Mouse (Mus musculus): ENCODE measurements around the gene Hdac11. TPM values are rescaled to one million over a fixed set of nuclear protein-coding genes. Genes with fewer than 3 reads are reported as not detected.
"Not testable (repeated sequence)": the region's sequence is repeated elsewhere in the genome, so short reads cannot be mapped to it uniquely, and the experiment has no call there.

Gene Hdac11
- polyA plus RNA-seq, 1 experiment from 2014 or later, result 42.1 TPM

GRCm38 (mm10) chr6:91209780-91210179 is 53.3 kb downstream of the Hdac11 start:
- no peak overlapping the region for H3K4me3 ChIP-seq (replicated peaks; ENCODE audit: low read depth, low read length)
- H3K27ac ChIP-seq (replicated peaks; ENCODE audit: low read depth, low read length), result no peak overlapping the region; the same call in 1 of the 2 replicates
- no peaks in the 10 kb centered on the region for H3K36me3 ChIP-seq (ENCODE audit: control insufficient read depth, insufficient read depth, low read length)
- WGBS, result 0% methylated on average over 2 of the region's 2 CpGs
- DNase-seq (no peak), ATAC-seq (ENCODE audit: low FRiP score, low TSS enrichment) (0 out of 2 replicates have a peak, but pooled peaks have one; percentile 34)
- peaks cover 8% of the 10 kb centered on the region; the same call in 1 of the 2 replicates for H3K4me1 ChIP-seq (ENCODE audit: control insufficient read depth, insufficient read depth, low read length)
- no peak overlapping the region for H3K4me2 ChIP-seq (ENCODE audit: low read length)
- no peaks in the 10 kb centered on the region for H3K9me3 ChIP-seq (ENCODE audit: control insufficient read depth, low read length)
- H3K27me3 ChIP-seq (ENCODE audit: control insufficient read depth, insufficient read depth, low read length), result no peaks in the 10 kb centered on the region
- no peak overlapping the region for H3K9ac ChIP-seq (replicated peaks; ENCODE audit: low read length)

DNA sequence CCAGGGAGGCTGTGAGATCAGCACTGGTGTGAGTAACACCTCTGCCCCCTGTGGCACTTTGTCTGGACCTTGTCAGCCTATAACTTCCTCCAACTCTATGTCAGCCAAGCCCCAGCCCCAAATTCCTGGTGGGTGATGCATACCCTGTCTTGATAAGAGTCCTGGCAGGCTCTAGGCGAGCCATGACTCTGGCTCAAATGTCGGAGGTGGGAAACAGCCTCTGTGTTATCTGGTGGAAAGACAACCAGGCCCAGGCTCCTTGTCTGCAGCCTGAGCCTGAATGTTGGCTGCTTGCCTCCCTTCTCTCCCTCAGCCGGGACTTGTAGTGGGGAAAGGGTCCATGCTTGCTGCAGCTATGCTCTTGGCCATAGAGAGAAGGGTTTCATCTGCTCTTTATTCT is 54.4 kb downstream of the Hdac11 start:
- Histone ChIP-seq H3K36me3 (ENCODE audit: control insufficient read depth, insufficient read depth, low read length) (no peaks in the 10 kb centered on the region), H3K27ac (replicated peaks; ENCODE audit: low read depth, low read length) (no peak overlapping the region), H3K4me2 (ENCODE audit: low read length) (no peak overlapping the region), H3K9ac (replicated peaks; ENCODE audit: low read length) (no peak overlapping the region), H3K4me1 (ENCODE audit: control insufficient read depth, insufficient read depth, low read length) (peaks cover 8% of the 10 kb centered on the region; the same call in 1 of the 2 replicates), H3K9me3 (ENCODE audit: control insufficient read depth, low read length) (no peaks in the 10 kb centered on the region), H3K27me3 (ENCODE audit: control insufficient read depth, insufficient read depth, low read length) (no peaks in the 10 kb centered on the region), H3K4me3 (replicated peaks; ENCODE audit: low read depth, low read length) (no peak overlapping the region)
- no peak for DNase-seq
- ATAC-seq (ENCODE audit: low FRiP score, low TSS enrichment), result no peak
- 85% methylated on average over 3 of the region's 3 CpGs for WGBS

GRCm38 (mm10) chr6:91212155-91212554 is 55.7 kb downstream of the Hdac11 start, which contains the start of gene Fbln2:
Gene Fbln2 (plus strand): TSS chr6:91212455.
- H3K4me1 ChIP-seq (ENCODE audit: control insufficient read depth, insufficient read depth, low read length); H3K36me3 ChIP-seq (ENCODE audit: control insufficient read depth, insufficient read depth, low read length); ATAC-seq (ENCODE audit: low FRiP score, low TSS enrichment); H3K9me3 ChIP-seq (ENCODE audit: control insufficient read depth, low read length); DNase-seq; H3K27ac ChIP-seq (replicated peaks; ENCODE audit: low read depth, low read length); H3K27me3 ChIP-seq (ENCODE audit: control insufficient read depth, insufficient read depth, low read length): not testable (repeated sequence)
- Histone ChIP-seq H3K4me3 (replicated peaks; ENCODE audit: low read depth, low read length) (peak within 1 kb of the TSS; percentile 25), H3K9ac (replicated peaks; ENCODE audit: low read length) (peak within 1 kb of the TSS; percentile 24; the same call in 1 of the 2 replicates), H3K4me2 (ENCODE audit: low read length) (peak within 1 kb of the TSS; percentile 53)

- no peak overlapping the region for H3K27ac ChIP-seq (replicated peaks; ENCODE audit: low read depth, low read length)
- H3K4me3 ChIP-seq (replicated peaks; ENCODE audit: low read depth, low read length), result peak overlapping the region; percentile 25
- ATAC-seq (ENCODE audit: low FRiP score, low TSS enrichment), result peak; percentile 31; the same call in 1 of the 2 replicates
- DNase-seq, result peak; percentile 72
- H3K36me3 ChIP-seq (ENCODE audit: control insufficient read depth, insufficient read depth, low read length), result no peaks in the 10 kb centered on the region
- 1% methylated on average over 29 of the region's 29 CpGs for WGBS
- no peaks in the 10 kb centered on the region for H3K27me3 ChIP-seq (ENCODE audit: control insufficient read depth, insufficient read depth, low read length)
- H3K9me3 ChIP-seq (ENCODE audit: control insufficient read depth, low read length), result no peaks in the 10 kb centered on the region
- H3K4me1 ChIP-seq (ENCODE audit: control insufficient read depth, insufficient read depth, low read length), result peaks cover 8% of the 10 kb centered on the region; the same call in 1 of the 2 replicates
- peak overlapping the region; percentile 24; the same call in 1 of the 2 replicates for H3K9ac ChIP-seq (replicated peaks; ENCODE audit: low read length)
- H3K4me2 ChIP-seq (ENCODE audit: low read length), result peak overlapping the region; percentile 53
These were observed 56.1 kb downstream of the Hdac11 start for GRCm38 (mm10) chr6:91212571-91212970.

DNA sequence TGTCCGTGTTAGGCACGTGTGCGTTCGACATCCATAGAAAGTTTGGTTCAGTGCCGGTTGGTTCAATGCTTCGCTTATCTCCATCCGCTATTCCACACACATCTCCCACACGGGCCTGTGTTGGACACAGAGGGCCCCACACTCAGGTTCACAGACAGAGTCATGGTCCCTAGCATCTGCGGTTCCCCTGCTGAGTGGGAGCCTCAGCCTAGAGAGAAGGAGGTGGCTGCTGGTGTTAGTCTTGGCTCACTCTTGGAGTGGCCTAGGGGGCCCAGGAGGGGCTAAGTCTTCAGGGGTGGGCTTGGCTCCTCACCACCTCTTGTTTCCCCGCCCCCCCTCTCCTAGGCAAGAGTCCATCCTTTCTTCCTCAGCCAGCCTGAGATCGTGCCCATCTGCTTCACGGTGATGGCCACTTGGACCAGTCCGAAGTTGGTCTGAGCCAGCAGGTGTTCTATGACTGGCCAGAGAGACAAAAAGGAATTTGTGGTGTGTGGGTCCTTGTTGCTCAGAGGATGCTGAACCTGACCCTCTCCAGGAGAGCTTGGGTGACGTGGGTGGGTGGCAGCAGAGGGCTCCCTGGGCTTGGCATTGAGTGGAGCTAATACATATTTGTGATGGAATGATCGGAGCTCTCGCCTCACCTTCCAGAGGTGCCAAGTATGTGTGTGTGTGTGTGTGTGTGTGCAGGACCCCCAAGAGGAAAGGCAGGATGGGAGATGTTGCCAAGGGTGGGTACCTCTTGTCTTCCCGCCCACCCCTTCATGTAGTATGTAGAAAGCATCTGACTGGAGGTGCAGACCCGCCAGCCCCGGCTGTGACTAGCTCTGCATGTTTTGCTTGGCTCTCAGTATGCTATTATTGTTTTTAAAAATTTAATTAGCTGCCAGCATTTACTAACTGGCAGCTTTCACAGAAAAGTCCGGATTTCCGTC is 57.1 kb downstream of the Hdac11 start:
- H3K4me3 ChIP-seq (replicated peaks; ENCODE audit: low read depth, low read length), result no peak overlapping the region
- H3K9ac ChIP-seq (replicated peaks; ENCODE audit: low read length), result no peak overlapping the region
- no peaks in the 10 kb centered on the region for H3K36me3 ChIP-seq (ENCODE audit: control insufficient read depth, insufficient read depth, low read length)
- no peak overlapping the region for H3K27ac ChIP-seq (replicated peaks; ENCODE audit: low read depth, low read length)
- peak overlapping the region; percentile 53 for H3K4me2 ChIP-seq (ENCODE audit: low read length)
- ATAC-seq (ENCODE audit: low FRiP score, low TSS enrichment), result no peak
- peaks cover 8% of the 10 kb centered on the region; the same call in 1 of the 2 replicates for H3K4me1 ChIP-seq (ENCODE audit: control insufficient read depth, insufficient read depth, low read length)
- 68% methylated on average over 21 of the region's 21 CpGs for WGBS
- no peak for DNase-seq
- H3K27me3 ChIP-seq (ENCODE audit: control insufficient read depth, insufficient read depth, low read length), result no peaks in the 10 kb centered on the region
- no peaks in the 10 kb centered on the region for H3K9me3 ChIP-seq (ENCODE audit: control insufficient read depth, low read length)

DNA sequence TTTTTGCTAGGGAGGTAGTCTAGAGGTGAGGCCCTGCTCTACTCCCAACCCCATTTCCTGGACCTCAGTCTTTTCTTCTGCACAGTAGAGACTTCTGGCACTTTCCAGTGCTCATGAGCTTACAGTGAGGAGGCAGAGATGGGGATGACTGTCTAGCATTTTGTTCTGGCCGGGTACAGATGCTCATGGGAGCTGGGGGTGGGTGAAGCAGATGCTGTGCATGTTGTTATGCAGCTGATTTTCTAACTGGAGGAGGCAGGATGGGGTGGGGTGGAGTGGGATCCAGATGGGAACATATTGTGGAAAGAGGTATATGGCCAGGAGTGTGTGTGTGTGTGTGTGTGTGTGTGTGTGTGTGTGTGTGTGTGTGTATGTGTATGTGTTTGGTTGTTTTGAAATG is 59.0 kb downstream of the Hdac11 start:
- no peak overlapping the region for H3K4me3 ChIP-seq (replicated peaks; ENCODE audit: low read depth, low read length)
- WGBS, result 54% methylated on average over 1 of the region's 1 CpGs
- no peak overlapping the region for H3K27ac ChIP-seq (replicated peaks; ENCODE audit: low read depth, low read length)
- ATAC-seq (ENCODE audit: low FRiP score, low TSS enrichment) (no peak), DNase-seq (no peak)
- no peak overlapping the region for H3K9ac ChIP-seq (replicated peaks; ENCODE audit: low read length)
- no peak overlapping the region for H3K4me2 ChIP-seq (ENCODE audit: low read length)
- no peaks in the 10 kb centered on the region for H3K9me3 ChIP-seq (ENCODE audit: control insufficient read depth, low read length)
- H3K27me3 ChIP-seq (ENCODE audit: control insufficient read depth, insufficient read depth, low read length), result no peaks in the 10 kb centered on the region
- no peaks in the 10 kb centered on the region for H3K36me3 ChIP-seq (ENCODE audit: control insufficient read depth, insufficient read depth, low read length)
- H3K4me1 ChIP-seq (ENCODE audit: control insufficient read depth, insufficient read depth, low read length), result peaks cover 8% of the 10 kb centered on the region; the same call in 1 of the 2 replicates

DNA sequence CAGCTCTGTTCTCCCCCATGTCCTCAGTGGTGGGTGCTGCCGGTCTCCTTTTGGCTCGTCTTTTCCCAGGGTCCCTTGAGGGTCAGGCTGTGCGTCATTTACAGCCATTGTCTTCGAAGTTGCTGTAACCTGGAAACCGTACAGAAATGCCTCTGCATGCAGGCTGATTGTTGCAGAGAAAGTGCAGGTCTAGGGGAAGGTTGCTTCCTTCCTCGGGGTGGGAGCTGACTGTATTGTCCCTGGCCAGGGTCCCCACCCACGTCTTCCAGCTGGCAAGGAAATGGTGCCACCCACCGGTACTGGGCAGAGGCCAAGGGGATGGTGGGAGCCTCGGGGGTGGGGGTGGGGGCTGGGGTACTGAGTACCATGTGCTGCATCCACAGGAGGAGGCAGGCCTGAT is 62.0 kb downstream of the Hdac11 start:
- DNase-seq, result no peak
- no peak for ATAC-seq (ENCODE audit: low FRiP score, low TSS enrichment)
- 58% methylated on average over 9 of the region's 9 CpGs for WGBS
- Histone ChIP-seq H3K36me3 (ENCODE audit: control insufficient read depth, insufficient read depth, low read length) (no peaks in the 10 kb centered on the region), H3K4me1 (ENCODE audit: control insufficient read depth, insufficient read depth, low read length) (no peaks in the 10 kb centered on the region), H3K27ac (replicated peaks; ENCODE audit: low read depth, low read length) (no peak overlapping the region), H3K4me2 (ENCODE audit: low read length) (no peak overlapping the region), H3K9me3 (ENCODE audit: control insufficient read depth, low read length) (no peaks in the 10 kb centered on the region), H3K27me3 (ENCODE audit: control insufficient read depth, insufficient read depth, low read length) (no peaks in the 10 kb centered on the region), H3K9ac (replicated peaks; ENCODE audit: low read length) (no peak overlapping the region), H3K4me3 (replicated peaks; ENCODE audit: low read depth, low read length) (no peak overlapping the region)

DNA sequence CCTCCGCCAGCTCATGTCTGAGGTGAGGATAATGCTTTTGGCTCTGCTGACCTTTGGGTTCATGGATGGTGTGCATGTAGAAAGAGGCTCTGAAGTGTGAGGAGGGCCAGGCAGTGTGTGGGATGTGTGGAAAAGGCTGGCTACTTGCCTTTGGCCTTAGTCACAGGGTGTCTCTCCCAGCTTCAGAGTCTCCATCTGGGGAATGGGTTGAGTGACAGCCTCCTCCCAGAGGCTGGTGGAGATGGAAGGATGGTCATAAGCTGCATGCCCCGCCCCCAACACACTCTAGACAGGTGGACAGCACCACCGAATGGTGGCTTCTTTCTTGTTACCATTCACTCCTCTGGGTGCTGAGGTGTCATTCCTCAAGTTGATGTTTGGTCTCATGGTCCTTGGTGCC is 62.4 kb downstream of the Hdac11 start:
- H3K4me2 ChIP-seq (ENCODE audit: low read length), result no peak overlapping the region
- no peak overlapping the region for H3K27ac ChIP-seq (replicated peaks; ENCODE audit: low read depth, low read length)
- H3K4me3 ChIP-seq (replicated peaks; ENCODE audit: low read depth, low read length), result no peak overlapping the region
- no peak overlapping the region for H3K9ac ChIP-seq (replicated peaks; ENCODE audit: low read length)
- ATAC-seq (ENCODE audit: low FRiP score, low TSS enrichment), result no peak
- no peaks in the 10 kb centered on the region for H3K36me3 ChIP-seq (ENCODE audit: control insufficient read depth, insufficient read depth, low read length)
- DNase-seq, result no peak
- H3K9me3 ChIP-seq (ENCODE audit: control insufficient read depth, low read length), result no peaks in the 10 kb centered on the region
- H3K27me3 ChIP-seq (ENCODE audit: control insufficient read depth, insufficient read depth, low read length), result no peaks in the 10 kb centered on the region
- H3K4me1 ChIP-seq (ENCODE audit: control insufficient read depth, insufficient read depth, low read length), result no peaks in the 10 kb centered on the region
- 70% methylated on average over 3 of the region's 3 CpGs for WGBS

GRCm38 (mm10) chr6:91220062-91220461 is 63.6 kb downstream of the Hdac11 start:
- Histone ChIP-seq H3K27ac (replicated peaks; ENCODE audit: low read depth, low read length) (no peak overlapping the region), H3K4me1 (ENCODE audit: control insufficient read depth, insufficient read depth, low read length) (no peaks in the 10 kb centered on the region), H3K36me3 (ENCODE audit: control insufficient read depth, insufficient read depth, low read length) (no peaks in the 10 kb centered on the region), H3K27me3 (ENCODE audit: control insufficient read depth, insufficient read depth, low read length) (no peaks in the 10 kb centered on the region), H3K4me3 (replicated peaks; ENCODE audit: low read depth, low read length) (no peak overlapping the region), H3K9ac (replicated peaks; ENCODE audit: low read length) (no peak overlapping the region), H3K9me3 (ENCODE audit: control insufficient read depth, low read length) (no peaks in the 10 kb centered on the region), H3K4me2 (ENCODE audit: low read length) (no peak overlapping the region)
- ATAC-seq (ENCODE audit: low FRiP score, low TSS enrichment) (no peak), DNase-seq (no peak)

Data from midbrain, embryonic 14.5 days (tissue).